Mouse (Mus musculus) lung, postnatal 0 days (tissue): ENCODE data around the gene Commd6. TPM values are rescaled to one million over a fixed set of nuclear protein-coding genes. Genes with fewer than 3 reads are reported as not detected.

Experiments used
- ATAC-seq: fragments of 200-750 bp; cut with Nextera tagmentation; 2 replicates; pipeline ENCODE4 v1.8.0; 2017; ENCODE audit warnings: moderate library complexity
- DNase-seq: peaks from one replicate; pipeline ENCODE4 v3.0.0-alpha.2; 2016; ENCODE audit warnings: low spot score
- H3K27ac ChIP-seq: fragments of 300-500 bp; sonication (generic); 2 replicates; pipeline ENCODE4 v1.5.1; 2014; ENCODE audit warnings: antibody characterized with exemption, mild to moderate bottlenecking, low read length, mixed read lengths
- H3K27me3 ChIP-seq: fragments of 300-500 bp; sonication (generic); replicated peaks from 2 replicates; pipeline ENCODE4 v1.6.1; 2014; ENCODE audit warnings: low read length, mixed read lengths; ENCODE audit not compliant: insufficient read depth
- H3K36me3 ChIP-seq: fragments of 300-500 bp; sonication (generic); 2 replicates; pipeline ENCODE4 v1.6.1; 2014; ENCODE audit warnings: low read length, mixed read lengths; ENCODE audit not compliant: insufficient read depth
- H3K4me1 ChIP-seq: fragments of 300-500 bp; sonication (generic); 2 replicates; pipeline ENCODE4 v1.6.1; 2014; ENCODE audit warnings: antibody characterized with exemption, low read depth, low read length, mixed read lengths; ENCODE audit not compliant: insufficient read depth
- H3K4me2 ChIP-seq: fragments of 300-500 bp; sonication (generic); replicated peaks from 2 replicates; pipeline ENCODE4 v1.6.1; 2014; ENCODE audit warnings: low read depth, mild to moderate bottlenecking, low read length, moderate library complexity, mixed read lengths
- H3K4me3 ChIP-seq: fragments of 300-500 bp; sonication (generic); 2 replicates; pipeline ENCODE4 v1.5.1; 2014; ENCODE audit warnings: low read depth, low read length
- H3K9ac ChIP-seq: fragments of 300-500 bp; sonication (generic); replicated peaks from 2 replicates; pipeline ENCODE4 v1.6.1; 2014; ENCODE audit warnings: low read depth, mild to moderate bottlenecking
- H3K9me3 ChIP-seq: fragments of 300-500 bp; sonication (generic); 2 replicates; pipeline ENCODE4 v1.6.1; 2016; ENCODE audit warnings: low read length, mixed read lengths
- CTCF ChIP-seq: IDR thresholded peaks from 2 replicates; pipeline ENCODE4 v1.5.1; 2016; ENCODE audit warnings: antibody characterized with exemption, mild to moderate bottlenecking
- EP300 ChIP-seq: IDR thresholded peaks from 2 replicates; pipeline ENCODE4 v1.6.1; 2016; ENCODE audit warnings: antibody characterized with exemption, mild to moderate bottlenecking, control low read depth
- WGBS: fragments of 180-500 bp; shearing (Covaris S2); extraction: QIAGEN DNeasy Blood & Tissue Kit; methylation state at CpG from one replicate; pipeline ENCODE4 v1.1.7; 2014; 5-methylcytosine and 5-hydroxymethylcytosine counted together
- polyA plus RNA-seq: library from polyadenylated mRNA; unstranded; fragments of >200 nt; fragmentation: Nextera tagmentation; extraction: Ambion mirVana; gene quantifications from 2 replicates; pipeline ENCODE4 v1.2.1, GENCODE M21; 2015

Gene Commd6
- 86.3 and 88.5 TPM in 2 replicates for polyA plus RNA-seq

DNA sequence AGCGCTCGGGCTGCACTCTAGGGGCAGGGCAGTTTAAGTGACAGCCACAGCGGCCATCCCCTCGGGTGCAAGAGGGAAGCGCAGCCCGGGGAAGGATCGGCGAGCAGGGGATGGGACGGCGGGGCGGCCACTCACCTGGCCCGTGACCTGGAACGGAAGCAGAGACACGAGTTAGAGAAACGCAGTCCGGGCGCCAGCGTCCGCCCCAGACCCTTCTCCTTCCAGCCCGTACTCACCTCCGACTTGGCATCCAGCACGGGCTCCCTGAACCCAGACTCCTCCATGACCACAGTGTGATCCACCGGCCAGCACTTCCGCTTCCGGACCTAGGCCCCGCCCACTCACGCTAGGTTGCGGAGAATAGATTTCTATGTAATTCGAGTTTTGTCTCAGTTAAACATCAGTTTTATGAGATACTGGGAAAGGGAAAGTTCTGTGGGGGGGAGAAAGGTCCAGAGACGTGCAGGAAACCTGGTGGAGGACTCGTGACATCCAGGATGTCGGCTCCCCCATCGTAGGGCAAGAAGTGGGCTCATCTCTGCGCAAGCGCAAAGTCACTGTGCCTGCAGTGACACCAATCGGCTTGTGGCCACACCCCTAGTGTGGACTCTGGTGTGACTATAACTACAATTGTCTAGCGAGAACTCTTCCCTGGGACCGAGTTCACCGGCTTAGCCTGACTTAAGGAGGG lies at the start of gene Commd6:
Commd6 (minus strand) TSS at position 534 of the 691 bp plus-strand sequence.
- WGBS, result 1% methylated on average over 39 of the region's 39 CpGs
- Histone ChIP-seq H3K27ac (peak within 1 kb of the TSS; percentile 78), H3K9me3 (no peaks in the 10 kb centered on the region), H3K4me2 (peak within 1 kb of the TSS; percentile 69), H3K4me1 (no peaks in the 10 kb centered on the region), H3K4me3 (peak within 1 kb of the TSS; percentile 87), H3K9ac (peak within 1 kb of the TSS; percentile 58), H3K27me3 (no peaks in the 10 kb centered on the region), H3K36me3 (no peaks in the 10 kb centered on the region)
- TF ChIP-seq CTCF (peak; percentile 42), EP300 (0 out of 2 replicates have a peak, but pooled peaks have one; percentile 10)
- ATAC-seq (peak; percentile 97), DNase-seq (peak; percentile 96)

DNA sequence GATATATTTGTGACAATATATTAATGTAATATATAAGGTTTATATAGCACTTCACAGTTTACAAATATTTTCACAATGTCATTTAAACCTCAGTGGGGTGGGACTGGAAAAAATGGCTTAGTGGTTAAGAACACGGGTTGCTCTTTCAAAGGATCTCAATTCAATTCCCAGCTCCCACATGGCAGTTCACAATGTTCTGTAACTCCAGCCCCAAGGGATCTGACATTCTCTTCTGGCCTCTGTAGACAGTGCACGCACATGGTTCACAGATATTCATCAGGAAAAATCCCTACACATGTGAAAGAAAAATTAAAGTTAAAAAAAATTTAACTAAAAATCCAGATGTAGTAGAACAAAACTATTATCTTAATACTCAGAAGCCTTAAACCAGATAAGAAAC lies 47.9 kb upstream of the Commd6 start:
- Histone ChIP-seq H3K27ac (no peak overlapping the region), H3K27me3 (no peaks in the 10 kb centered on the region), H3K4me3 (no peak overlapping the region), H3K36me3 (no peaks in the 10 kb centered on the region), H3K9ac (no peak overlapping the region), H3K9me3 (no peaks in the 10 kb centered on the region), H3K4me1 (no peaks in the 10 kb centered on the region), H3K4me2 (no peak overlapping the region)
- DNase-seq (no peak), ATAC-seq (no peak)
- TF ChIP-seq EP300 (no peak), CTCF (no peak)
- 89% methylated on average over 2 of the region's 2 CpGs for WGBS

DNA sequence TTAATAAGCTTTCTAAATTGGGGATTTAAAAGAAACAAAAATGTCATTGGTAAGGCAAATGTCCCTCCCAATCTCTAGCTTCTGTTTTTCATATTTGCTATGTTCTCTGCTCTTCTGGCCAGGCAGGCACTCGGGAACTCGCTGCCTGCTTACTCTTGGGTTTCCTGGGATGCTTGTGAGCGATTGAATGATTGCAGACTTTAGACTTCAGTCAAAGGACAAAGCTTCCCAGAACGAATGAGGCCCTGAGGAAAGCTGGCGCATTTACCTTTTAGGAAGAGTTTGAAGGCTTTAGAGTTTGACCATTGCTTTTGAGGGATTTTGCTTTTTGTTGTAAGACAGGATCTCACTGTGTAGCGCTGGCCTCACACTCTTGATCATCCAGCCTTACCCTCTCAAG lies 47.2 kb upstream of the Commd6 start:
- Histone ChIP-seq H3K9ac (no peak overlapping the region), H3K4me2 (no peak overlapping the region), H3K4me1 (no peaks in the 10 kb centered on the region), H3K9me3 (no peaks in the 10 kb centered on the region), H3K36me3 (no peaks in the 10 kb centered on the region), H3K27me3 (no peaks in the 10 kb centered on the region), H3K4me3 (no peak overlapping the region), H3K27ac (no peak overlapping the region)
- 93% methylated on average over 6 of the region's 6 CpGs for WGBS
- DNase-seq (no peak), ATAC-seq (no peak)
- TF ChIP-seq CTCF (no peak), EP300 (no peak)

DNA sequence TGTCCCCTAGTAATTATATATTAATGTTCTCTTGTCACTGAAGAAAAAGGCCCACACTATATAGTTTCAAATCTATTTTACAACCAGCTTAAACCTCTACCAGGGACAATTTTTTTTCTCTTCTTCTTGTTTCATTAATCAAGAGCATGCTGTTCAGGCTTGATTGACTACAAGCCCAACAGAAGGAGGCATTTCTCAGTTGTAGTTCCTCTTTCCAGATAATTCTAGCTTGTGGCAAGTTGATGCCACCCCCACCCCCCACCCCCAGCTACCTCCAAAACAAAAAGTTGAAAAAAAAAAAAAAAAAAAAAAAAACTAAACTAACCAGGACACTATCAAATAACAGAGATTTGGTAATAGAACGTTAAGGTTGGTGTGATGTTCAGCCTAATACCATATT lies 31.7 kb upstream of the Commd6 start:
- ATAC-seq, result no peak
- no peaks in the 10 kb centered on the region for H3K4me1 ChIP-seq
- H3K4me3 ChIP-seq, result no peak overlapping the region
- H3K9me3 ChIP-seq, result no peaks in the 10 kb centered on the region
- no peaks in the 10 kb centered on the region for H3K27me3 ChIP-seq
- TF ChIP-seq EP300 (no peak), CTCF (no peak)
- no peak overlapping the region for H3K27ac ChIP-seq
- no peak overlapping the region for H3K9ac ChIP-seq
- no peak for DNase-seq
- H3K4me2 ChIP-seq, result no peak overlapping the region
- no peaks in the 10 kb centered on the region for H3K36me3 ChIP-seq
- 71% methylated on average over 1 of the region's 1 CpGs for WGBS

GRCm38 (mm10) chr14:101668626-101669025 lies 28.1 kb upstream of the Commd6 start:
- DNase-seq (no peak), ATAC-seq (no peak)
- 91% methylated on average over 7 of the region's 7 CpGs for WGBS
- no peaks in the 10 kb centered on the region for H3K4me1 ChIP-seq
- no peak overlapping the region for H3K4me2 ChIP-seq
- H3K27me3 ChIP-seq, result no peaks in the 10 kb centered on the region
- no peak for TF ChIP-seq EP300
- TF ChIP-seq CTCF, result no peak
- no peak overlapping the region for H3K9ac ChIP-seq
- H3K27ac ChIP-seq, result no peak overlapping the region
- no peaks in the 10 kb centered on the region for H3K9me3 ChIP-seq
- H3K4me3 ChIP-seq, result no peak overlapping the region
- no peaks in the 10 kb centered on the region for H3K36me3 ChIP-seq

DNA sequence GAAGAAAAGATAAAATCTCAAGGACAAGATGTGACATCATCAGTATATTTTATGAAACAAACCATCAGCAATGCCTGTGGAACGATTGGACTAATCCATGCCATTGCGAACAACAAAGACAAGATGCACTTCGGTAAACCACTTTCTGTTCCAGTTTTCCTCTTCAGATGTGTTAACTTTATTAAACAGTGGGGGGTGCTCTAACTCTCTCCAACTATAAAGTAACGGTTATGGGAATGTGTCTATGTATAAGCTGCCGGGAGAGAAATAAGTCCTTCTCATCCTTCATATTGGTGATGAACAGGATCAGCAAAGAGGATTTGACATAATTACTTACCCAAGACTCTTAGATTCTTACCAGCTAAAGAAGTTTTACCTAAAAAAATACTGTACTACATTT lies 26.1 kb upstream of the Commd6 start:
- H3K9ac ChIP-seq, result no peak overlapping the region
- H3K4me3 ChIP-seq, result no peak overlapping the region
- H3K4me2 ChIP-seq, result no peak overlapping the region
- H3K27ac ChIP-seq, result no peak overlapping the region
- H3K4me1 ChIP-seq, result no peaks in the 10 kb centered on the region
- TF ChIP-seq CTCF (no peak), EP300 (no peak)
- WGBS, result 79% methylated on average over 5 of the region's 5 CpGs
- H3K9me3 ChIP-seq, result no peaks in the 10 kb centered on the region
- ATAC-seq, result no peak
- no peaks in the 10 kb centered on the region for H3K36me3 ChIP-seq
- no peaks in the 10 kb centered on the region for H3K27me3 ChIP-seq
- no peak for DNase-seq
